Mouse (Mus musculus) left cerebral cortex, adult 8-10 months (tissue): Measurements from ENCODE around the gene Wdr70. TPM values are rescaled to one million over a fixed set of nuclear protein-coding genes. Genes with fewer than 3 reads are reported as not detected.
A peak's percentile ranks its signal among the peaks of the same experiment; 100 is the strongest.

Experiments used
- DNase-seq, 2 experiments: peaks; one replicate each; pipeline ENCODE4 v3.0.0; 2022; ENCODE audit warnings: low spot score in 2 of 2
- microRNA-seq, 2 experiments: library from miRNA; unstranded; fragments of <30 nt; microRNA quantifications; one replicate each; pipeline ENCODE4 v1.2.0; 2022
- total RNA-seq, 4 experiments: library from RNA; stranded (reverse); gene quantifications; 2 replicates each; pipeline ENCODE4 v1.2.4; 2022

Wdr70 gene
- total RNA-seq, 4 experiments from 2014 or later, result 30.6 to 38.0 (median 32.7) TPM

DNA sequence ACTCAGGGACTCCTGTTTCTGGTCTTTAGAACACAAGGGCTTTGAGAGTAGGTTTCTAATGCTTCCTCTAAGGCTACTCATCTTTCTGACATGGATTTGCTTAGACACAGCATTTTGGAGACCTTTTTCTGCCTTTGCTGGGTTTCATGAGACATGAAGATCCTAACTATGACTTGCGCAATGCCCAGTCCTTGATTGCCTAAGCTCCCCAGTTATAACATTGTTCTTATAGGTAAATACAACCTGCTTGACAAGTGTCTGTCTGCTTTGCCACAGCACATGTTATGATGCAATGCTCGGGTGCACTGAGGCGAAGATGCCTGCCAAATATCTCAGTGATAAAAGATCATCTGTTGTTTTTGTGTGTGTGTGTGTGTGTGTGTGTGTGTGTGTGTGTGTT is 233.7 kb downstream of the Wdr70 start:
- no peak for DNase-seq

DNA sequence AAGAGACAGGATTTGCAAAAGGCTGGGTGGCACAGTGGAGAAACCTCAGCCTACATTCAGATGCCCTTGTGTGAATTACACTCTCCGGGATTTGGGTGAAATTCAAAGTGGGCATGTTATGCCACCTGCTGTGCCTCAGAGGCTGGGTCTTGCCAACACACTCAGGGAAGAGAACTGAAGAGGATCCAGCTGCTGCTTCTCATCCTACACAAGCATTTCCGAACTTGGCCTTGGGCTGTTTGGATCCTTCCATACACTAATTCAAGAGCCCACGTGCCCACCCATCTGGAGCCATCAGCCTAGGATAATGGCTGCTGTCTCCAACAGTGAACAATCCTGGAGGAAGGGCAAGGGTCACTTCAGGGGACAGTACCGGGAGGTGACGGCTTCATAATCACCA is 235.7 kb downstream of the Wdr70 start:
- peak in 1 of 2 experiments; percentile 18 for DNase-seq

DNA sequence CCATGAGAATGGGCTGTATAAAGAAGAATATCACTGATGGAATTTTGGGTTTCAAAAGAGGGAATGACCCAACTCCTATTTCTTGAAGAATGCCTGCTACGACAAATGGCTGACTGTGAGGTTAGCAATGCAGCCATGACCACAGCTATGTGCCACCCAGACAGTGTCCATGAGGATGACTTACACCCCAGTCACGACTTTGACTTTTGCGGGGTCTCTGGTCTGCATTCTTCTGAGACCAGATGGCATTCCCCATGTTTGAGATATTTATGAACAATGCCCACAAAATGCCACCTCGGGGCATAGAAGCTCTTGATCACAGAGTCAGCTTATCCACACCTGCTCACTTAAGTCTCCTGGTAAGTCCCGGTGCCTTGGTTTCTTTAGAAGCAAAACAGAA is 236.1 kb downstream of the Wdr70 start:
- no peak for DNase-seq

DNA sequence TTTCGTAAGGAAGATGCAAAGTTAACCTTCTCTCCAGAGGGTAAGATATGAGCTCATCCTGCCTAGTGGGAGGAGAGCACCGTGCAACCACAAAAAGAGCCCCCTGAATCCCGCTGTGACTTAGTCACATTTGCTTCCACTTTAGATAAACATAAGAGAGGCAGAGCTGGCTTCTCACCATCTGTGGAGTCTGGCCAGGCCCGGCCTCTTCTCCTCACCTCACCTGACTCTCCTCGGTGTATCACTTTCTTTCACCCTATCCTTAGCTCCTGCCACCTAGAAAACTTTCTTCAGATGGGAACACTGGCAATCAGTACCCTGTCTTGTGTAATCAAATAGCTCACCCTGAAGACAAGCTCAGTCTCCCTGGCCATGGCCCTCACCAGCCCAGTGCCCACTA is 240.2 kb downstream of the Wdr70 start:
- no peak for DNase-seq

DNA sequence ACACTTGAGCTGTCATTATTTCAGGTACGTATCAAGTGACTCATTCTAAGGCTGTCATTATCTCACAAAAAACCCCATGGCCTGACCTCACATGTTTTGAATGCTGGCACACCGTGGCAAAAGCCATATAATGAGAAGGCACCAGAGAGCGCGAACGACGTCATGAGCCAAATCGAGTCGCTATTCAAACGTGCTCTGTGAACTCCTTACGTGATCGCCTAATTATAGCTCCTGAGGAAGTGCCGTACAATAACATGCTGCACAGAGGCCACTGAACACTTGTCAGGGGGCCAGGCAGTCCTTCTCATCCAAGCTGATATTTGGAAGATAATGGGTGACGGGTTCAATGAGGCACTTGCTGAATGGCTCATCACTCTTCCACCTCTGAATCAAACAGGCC is 241.6 kb downstream of the Wdr70 start:
- no peak for DNase-seq

DNA sequence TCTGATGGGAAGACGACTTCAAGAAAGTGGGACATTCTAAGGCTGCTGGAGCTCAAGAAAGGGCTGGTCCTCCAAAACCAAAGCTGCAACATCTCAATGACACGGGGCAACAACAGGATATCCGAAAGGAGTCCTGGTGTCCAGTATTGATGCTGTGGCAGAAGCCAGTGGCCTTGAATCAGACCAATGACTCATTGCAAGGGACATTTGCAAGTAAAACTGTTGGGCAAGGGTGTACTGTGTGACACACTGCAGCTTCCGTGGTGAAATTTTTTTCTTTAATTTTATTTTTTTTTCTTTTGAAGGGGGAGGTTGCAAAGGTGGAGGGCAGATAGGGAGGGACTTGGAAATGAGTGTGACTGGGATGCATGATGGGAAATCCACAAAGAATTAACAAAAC is 256.6 kb downstream of the Wdr70 start:
- no peak for DNase-seq

DNA sequence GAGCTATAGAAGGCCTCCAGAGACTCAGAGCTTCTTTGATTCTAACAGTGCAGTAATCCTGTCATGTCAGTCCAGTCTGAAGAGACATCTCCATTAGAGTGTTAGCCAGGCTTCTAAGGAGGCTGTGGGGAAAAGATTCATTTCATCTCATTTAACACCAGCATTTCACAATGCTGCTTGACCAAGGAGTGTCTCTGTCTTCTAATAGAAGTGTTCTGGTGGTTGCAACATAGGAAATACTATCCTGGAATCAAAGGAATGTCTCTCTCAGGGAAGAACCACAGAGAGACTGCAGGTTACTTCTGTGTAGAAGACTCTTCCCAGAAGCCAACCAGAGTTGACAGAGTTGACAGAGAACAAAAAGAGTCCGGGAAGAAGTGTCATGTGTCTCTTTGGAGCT is 257.3 kb downstream of the Wdr70 start:
- no peak for DNase-seq

DNA sequence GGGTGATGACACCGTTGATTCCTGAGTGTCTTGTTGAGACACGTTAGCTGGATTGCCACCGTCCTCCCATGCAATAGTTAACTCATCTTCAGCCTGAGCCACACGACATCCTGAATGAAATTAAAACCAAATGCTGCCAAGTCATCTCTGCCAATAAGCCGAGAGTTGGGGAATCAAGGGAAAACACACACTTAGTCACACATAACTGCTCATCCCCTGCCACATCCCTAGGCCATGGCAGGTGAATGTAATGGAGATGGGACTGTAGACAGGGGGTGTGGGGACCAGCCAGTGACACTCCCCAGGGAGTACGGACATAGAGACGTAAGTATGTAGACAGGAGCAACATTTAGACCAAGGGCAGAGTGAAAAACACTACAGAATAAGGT is 260.1 kb downstream of the Wdr70 start:
- no peak for DNase-seq

DNA sequence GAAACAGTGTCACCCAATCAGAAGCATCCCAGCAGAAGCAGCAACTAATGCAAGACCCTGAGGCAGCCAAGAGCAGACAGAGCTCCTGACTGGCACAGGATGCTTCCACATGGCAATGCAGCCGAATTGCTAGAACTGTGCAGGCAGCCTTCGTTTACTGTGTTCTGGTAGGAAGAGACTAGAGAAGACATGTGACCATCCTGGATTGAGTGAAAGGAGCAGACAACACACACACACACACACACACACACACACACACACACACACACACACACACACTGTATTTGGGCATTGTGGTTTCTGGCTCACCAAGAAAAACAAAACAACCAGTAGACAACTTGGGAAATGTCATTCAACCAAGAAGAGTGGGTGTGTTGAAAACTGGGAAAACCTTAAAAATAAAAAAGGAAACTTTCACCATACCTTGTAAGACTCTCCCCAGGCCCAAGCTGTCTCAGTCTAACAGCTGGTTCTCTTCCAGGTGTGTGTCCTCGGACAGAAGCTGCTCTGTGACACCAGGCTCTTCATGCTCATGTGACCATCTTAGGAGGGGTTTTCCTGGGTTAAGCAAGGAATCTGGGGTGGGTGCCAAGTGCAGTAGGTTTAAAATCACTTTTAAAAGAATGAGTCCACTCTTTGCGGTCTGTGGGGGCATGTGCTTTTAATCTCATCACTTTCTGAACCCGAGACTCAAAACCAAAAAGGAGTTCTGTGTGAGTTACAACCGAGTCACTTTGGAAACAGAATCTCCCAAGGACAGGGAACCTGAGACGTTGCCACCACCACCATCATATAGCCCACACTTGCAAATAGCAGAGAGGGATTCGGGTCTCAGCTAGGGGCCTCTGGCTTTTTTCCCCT is 260.7 kb downstream of the Wdr70 start:
- DNase-seq, result no peak

DNA sequence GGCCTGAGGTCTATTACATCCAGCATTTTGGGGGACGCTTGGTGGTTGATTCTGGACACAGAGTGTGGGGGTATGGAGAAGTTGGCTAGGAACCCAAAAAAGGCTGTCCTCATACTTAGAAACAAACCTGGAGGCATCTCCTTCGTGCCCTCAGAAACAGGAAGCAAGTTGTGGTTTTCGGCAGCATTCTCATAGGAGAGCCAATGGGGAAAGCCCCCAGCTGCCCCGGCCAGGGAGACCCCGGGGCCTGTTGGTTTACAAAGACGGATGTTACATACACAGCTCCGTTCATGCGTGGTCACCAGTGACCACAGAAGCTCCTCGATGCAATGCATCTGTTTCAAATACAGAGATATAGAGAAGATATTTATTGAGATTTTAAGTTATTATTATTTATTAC is 263.6 kb downstream of the Wdr70 start:
- DNase-seq, result no peak

DNA sequence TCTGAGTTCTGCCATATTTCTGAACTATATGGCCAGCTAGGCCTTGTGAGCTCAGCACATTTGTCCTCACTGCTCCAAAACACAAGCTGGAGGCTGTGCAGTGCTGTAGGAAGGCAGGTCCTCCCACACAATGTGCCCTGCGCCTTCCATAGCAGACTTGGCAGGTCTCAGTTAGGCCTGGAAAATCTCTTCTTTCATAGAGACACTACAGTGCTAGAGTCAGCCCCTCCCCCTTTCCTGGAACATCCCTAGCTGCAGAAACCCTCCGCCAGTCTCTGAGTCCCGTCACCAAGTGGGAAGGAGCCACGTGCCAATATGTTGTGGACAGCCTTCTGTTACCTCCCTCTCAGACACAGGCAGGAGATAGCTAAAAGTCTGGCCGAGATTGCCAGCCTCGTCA is 273.5 kb downstream of the Wdr70 start:
- no peak for DNase-seq

DNA sequence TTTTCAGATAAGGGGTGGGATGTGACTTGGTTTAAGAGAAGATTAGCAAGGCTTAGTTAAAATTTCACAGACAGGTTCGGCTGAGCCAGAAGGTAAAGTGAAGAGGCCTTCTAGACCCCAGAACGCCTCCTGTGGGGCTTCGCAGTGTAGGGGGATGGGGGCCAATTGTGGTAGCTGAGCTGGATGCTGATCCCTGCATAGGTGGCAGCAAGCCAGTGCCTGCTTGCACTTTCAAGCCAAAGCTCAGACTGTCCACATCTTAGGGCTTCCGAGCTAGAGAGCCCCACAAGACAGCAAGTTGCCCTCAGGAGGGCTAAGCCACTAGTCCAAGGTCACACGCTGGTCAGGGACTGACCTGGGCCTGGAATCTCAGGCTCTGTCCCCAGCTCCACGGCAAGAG is 275.1 kb downstream of the Wdr70 start:
- no peak for DNase-seq

Small RNAs within 50 kb of the gene (microRNA-seq; reads per million reads assigned to microRNA genes)
- gene Gm27529, result 0 reads per million in 2 experiments

Other genes starting within 250 kb of the Wdr70 start
- 10 to 100 TPM; 14.8 to 20.7 (median 18.6) TPM for gene Nup155, start 10.1 kb upstream of the Wdr70 start, total RNA-seq
- 10 to 100 TPM; 30.3 to 33.9 (median 31.4) TPM for gene Cplane1, start 69.9 kb upstream of the Wdr70 start, total RNA-seq